18 mouse cellular contexts compared by ENCODE assay signal in genomic region chr19:10231871-10232270, GRCm38 (mm10). TPM values are rescaled to one million over a fixed set of nuclear protein-coding genes. Genes with fewer than 3 reads are reported as not detected.
A peak's percentile ranks its signal among the peaks of the same experiment; 100 is the strongest.
DNase-seq lines count a peak whose midpoint lies in the region; ATAC-seq and TF ChIP-seq lines count a peak whose summit lies in the region.
"Had no signal": no experiment of that assay in that cellular context is flagged by ENCODE, and none has a peak within 500 bp of the region (broad histone marks: within the 10 kb centered on the region; RNA-seq: fewer than 3 reads in every experiment).

No protein-coding gene starts in this region.

- TF ChIP-seq CTCF in stomach, postnatal 0 days (IDR thresholded peaks at IDR 0.05; ENCODE audit: low read depth), result no peak

- H3K27ac ChIP-seq in heart, embryonic 12.5 days (ENCODE audit: poor library complexity, severe bottlenecking), result peak overlapping the region; percentile 28; the same call in 1 of the 2 replicates
- peak overlapping the region; percentile 48; the same call in 1 of the 2 replicates for H3K27ac ChIP-seq in stomach, embryonic 14.5 days (ENCODE audit: low read length)
- H3K27ac ChIP-seq in stomach, postnatal 0 days (replicated peaks), result no peak overlapping the region
- no peak overlapping the region; the same call in 1 of the 2 replicates for H3K27ac ChIP-seq in intestine, embryonic 16.5 days (ENCODE audit: low read length)
- H3K27ac ChIP-seq: embryonic facial prominence, embryonic 15.5 days; heart, embryonic 15.5 days; hindbrain, postnatal 0 days had no signal

- H3K4me2 ChIP-seq in heart, embryonic 12.5 days, result no peak overlapping the region
- H3K4me2 ChIP-seq in stomach, embryonic 14.5 days (replicated peaks; ENCODE audit: low read depth, low read length), result no peak overlapping the region
- H3K4me2 ChIP-seq in stomach, postnatal 0 days (replicated peaks; ENCODE audit: low read depth), result no peak overlapping the region
- no peak overlapping the region for H3K4me2 ChIP-seq in intestine, embryonic 16.5 days (ENCODE audit: low read depth, low read length)
- H3K4me2 ChIP-seq: embryonic facial prominence, embryonic 15.5 days; heart, embryonic 15.5 days had no signal

- no peak overlapping the region for H3K9ac ChIP-seq in heart, embryonic 12.5 days
- no peak overlapping the region for H3K9ac ChIP-seq in stomach, embryonic 14.5 days (replicated peaks; ENCODE audit: low read depth, low read length)
- H3K9ac ChIP-seq in stomach, postnatal 0 days (ENCODE audit: low read length), result no peak overlapping the region
- H3K9ac ChIP-seq in intestine, embryonic 16.5 days (ENCODE audit: low read depth, low read length), result 0 out of 2 replicates have a peak overlapping the region, but pooled peaks have one; percentile 11
- H3K9ac ChIP-seq: embryonic facial prominence, embryonic 15.5 days; forebrain, postnatal 0 days; heart, embryonic 15.5 days had no signal

- H3K4me3 ChIP-seq in heart, embryonic 12.5 days, result no peak overlapping the region
- no peak overlapping the region for H3K4me3 ChIP-seq in stomach, embryonic 14.5 days (ENCODE audit: low read depth, low read length)
- H3K4me3 ChIP-seq in stomach, postnatal 0 days (ENCODE audit: low read depth, low read length), result no peak overlapping the region
- H3K4me3 ChIP-seq in intestine, embryonic 16.5 days (ENCODE audit: low read length), result no peak overlapping the region
- H3K4me3 ChIP-seq: embryonic facial prominence, embryonic 15.5 days; heart, embryonic 15.5 days; hindbrain, embryonic 10.5 days; megakaryocyte, embryonic 14.5 days had no signal

- TF ChIP-seq EP300 in stomach, postnatal 0 days (optimal IDR thresholded peaks at IDR 0.05), result no peak

- no peak for DNase-seq in heart, adult 18-20 months
- no peak for DNase-seq in stomach, postnatal 0 days (ENCODE audit: low spot score)
- no peak for DNase-seq in urinary bladder, postnatal 36 days (ENCODE audit: low spot score in 2 of 2)
- no peak for DNase-seq in urinary bladder, adult 18-20 months (ENCODE audit: low spot score in 2 of 2)
- DNase-seq: adrenal gland, postnatal 10 days; forebrain, postnatal 0 days; kidney, postnatal 4 days; lung, adult 2 months; retina, postnatal 1 day; thymus, postnatal 14 days had no signal

- H3K4me1 ChIP-seq in heart, embryonic 12.5 days (replicated peaks), result peaks cover 32% of the 10 kb centered on the region
- H3K4me1 ChIP-seq in stomach, embryonic 14.5 days (ENCODE audit: control insufficient read depth, insufficient read depth, low read length), result peaks cover 32% of the 10 kb centered on the region
- H3K4me1 ChIP-seq in stomach, postnatal 0 days (replicated peaks; ENCODE audit: control insufficient read depth, insufficient read depth), result 0 out of 2 replicates have a peak, but pooled peaks cover 4% of the 10 kb centered on the region
- peaks cover 34% of the 10 kb centered on the region for H3K4me1 ChIP-seq in intestine, embryonic 16.5 days (ENCODE audit: control insufficient read depth, insufficient read depth, low read length)
- H3K4me1 ChIP-seq: embryonic facial prominence, embryonic 15.5 days had no signal

- ATAC-seq in heart, embryonic 12.5 days (ENCODE audit: insufficient number of reproducible peaks, low FRiP score), result no peak
- no peak for ATAC-seq in stomach, embryonic 14.5 days (ENCODE audit: insufficient number of reproducible peaks, insufficient read depth, low FRiP score, low read depth)
- ATAC-seq in stomach, postnatal 0 days (ENCODE audit: low FRiP score, low TSS enrichment), result no peak
- ATAC-seq in intestine, embryonic 16.5 days, result no peak
- ATAC-seq: forebrain, postnatal 0 days had no signal

- H3K36me3 ChIP-seq in heart, embryonic 12.5 days, result no peaks in the 10 kb centered on the region
- no peaks in the 10 kb centered on the region for H3K36me3 ChIP-seq in stomach, embryonic 14.5 days (ENCODE audit: control insufficient read depth, insufficient read depth, low read length)
- no peaks in the 10 kb centered on the region for H3K36me3 ChIP-seq in stomach, postnatal 0 days (ENCODE audit: control insufficient read depth, insufficient read depth, low read length)
- H3K36me3 ChIP-seq in intestine, embryonic 16.5 days (ENCODE audit: control insufficient read depth, insufficient read depth, low read length), result no peaks in the 10 kb centered on the region
- H3K36me3 ChIP-seq: embryonic facial prominence, embryonic 15.5 days; heart, embryonic 15.5 days; hindbrain, embryonic 10.5 days had no signal

- WGBS in heart, embryonic 12.5 days, result 25% methylated on average over 5 of the region's 5 CpGs
- WGBS in stomach, embryonic 14.5 days, result 35% methylated on average over 5 of the region's 5 CpGs
- WGBS in stomach, postnatal 0 days, result 42% methylated on average over 5 of the region's 5 CpGs
- WGBS in intestine, embryonic 16.5 days, result 40% methylated on average over 5 of the region's 5 CpGs

- H3K9me3 ChIP-seq in heart, embryonic 12.5 days (replicated peaks), result no peaks in the 10 kb centered on the region
- no peaks in the 10 kb centered on the region for H3K9me3 ChIP-seq in stomach, embryonic 14.5 days (ENCODE audit: control insufficient read depth, low read depth, low read length)
- H3K9me3 ChIP-seq in stomach, postnatal 0 days (ENCODE audit: control insufficient read depth, low read length), result no peaks in the 10 kb centered on the region
- no peaks in the 10 kb centered on the region for H3K9me3 ChIP-seq in intestine, embryonic 16.5 days (ENCODE audit: control insufficient read depth, low read length)
- H3K9me3 ChIP-seq: embryonic facial prominence, embryonic 15.5 days; heart, embryonic 15.5 days; hindbrain, embryonic 10.5 days; megakaryocyte, embryonic 14.5 days had no signal

- H3K27me3 ChIP-seq in heart, embryonic 12.5 days (replicated peaks), result peaks cover 11% of the 10 kb centered on the region; the same call in 1 of the 2 replicates
- H3K27me3 ChIP-seq in stomach, embryonic 14.5 days (ENCODE audit: control insufficient read depth, insufficient read depth, low read length), result no peaks in the 10 kb centered on the region
- no peaks in the 10 kb centered on the region for H3K27me3 ChIP-seq in stomach, postnatal 0 days (ENCODE audit: control insufficient read depth, insufficient read depth, low read length)
- no peaks in the 10 kb centered on the region for H3K27me3 ChIP-seq in intestine, embryonic 16.5 days (replicated peaks; ENCODE audit: control insufficient read depth, insufficient read depth, low read length)
- H3K27me3 ChIP-seq: embryonic facial prominence, embryonic 15.5 days had no signal

RNA-seq across cellular contexts. Expression of gene Myrf, which starts 8.7 kb away (rescaled TPM):
- 16.2 and 16.5 TPM in 2 replicates for polyA plus RNA-seq in heart, embryonic 12.5 days (2016; fragmentation: Nextera tagmentation; extraction: Ambion mirVana)
- total RNA-seq in heart, adult 18-20 months (2021), result 1 to 10 TPM; 4.2 to 6.2 TPM
- polyA plus RNA-seq in stomach, embryonic 14.5 days (2014; fragmentation: Nextera tagmentation; extraction: Ambion mirVana), result 27.6 and 28.4 TPM in 2 replicates
- 9.6 and 10.7 TPM in 2 replicates for polyA plus RNA-seq in stomach, postnatal 0 days (2015; fragmentation: Nextera tagmentation; extraction: Ambion mirVana)
- polyA plus RNA-seq in intestine, embryonic 16.5 days (2015; fragmentation: Nextera tagmentation; extraction: Ambion mirVana), result 9.9 and 10.1 TPM in 2 replicates

RNA-seq across cellular contexts. Expression of gene Fen1, which starts 27.9 kb away (rescaled TPM):
- polyA plus RNA-seq in heart, embryonic 12.5 days (2016; fragmentation: Nextera tagmentation; extraction: Ambion mirVana), result 59.2 and 59.3 TPM in 2 replicates
- 1 to 10 TPM; 4.7 to 5.2 TPM for total RNA-seq in heart, adult 18-20 months (2021)
- 65.1 and 70.4 TPM in 2 replicates for polyA plus RNA-seq in stomach, embryonic 14.5 days (2014; fragmentation: Nextera tagmentation; extraction: Ambion mirVana)
- 27.8 and 29.2 TPM in 2 replicates for polyA plus RNA-seq in stomach, postnatal 0 days (2015; fragmentation: Nextera tagmentation; extraction: Ambion mirVana)
- 77.9 and 87.8 TPM in 2 replicates for polyA plus RNA-seq in intestine, embryonic 16.5 days (2015; fragmentation: Nextera tagmentation; extraction: Ambion mirVana)

RNA-seq across cellular contexts. Expression of gene Tmem258, which starts 28.1 kb away (rescaled TPM):
- 389 TPM in 2 replicates for polyA plus RNA-seq in heart, embryonic 12.5 days (2016; fragmentation: Nextera tagmentation; extraction: Ambion mirVana)
- total RNA-seq in heart, adult 18-20 months (2021), result 100 to 1,000 TPM; 138 to 161 TPM
- polyA plus RNA-seq in stomach, embryonic 14.5 days (2014; fragmentation: Nextera tagmentation; extraction: Ambion mirVana), result 453 and 489 TPM in 2 replicates
- 330 and 370 TPM in 2 replicates for polyA plus RNA-seq in stomach, postnatal 0 days (2015; fragmentation: Nextera tagmentation; extraction: Ambion mirVana)
- polyA plus RNA-seq in intestine, embryonic 16.5 days (2015; fragmentation: Nextera tagmentation; extraction: Ambion mirVana), result 466 and 467 TPM in 2 replicates

RNA-seq across cellular contexts. Expression of gene Fads1, which starts 49.2 kb away (rescaled TPM):
- 72.1 and 75.0 TPM in 2 replicates for polyA plus RNA-seq in heart, embryonic 12.5 days (2016; fragmentation: Nextera tagmentation; extraction: Ambion mirVana)
- total RNA-seq in heart, adult 18-20 months (2021), result 10 to 100 TPM; 23.6 to 26.1 TPM
- 112 and 114 TPM in 2 replicates for polyA plus RNA-seq in stomach, embryonic 14.5 days (2014; fragmentation: Nextera tagmentation; extraction: Ambion mirVana)
- 36.3 TPM in 2 replicates for polyA plus RNA-seq in stomach, postnatal 0 days (2015; fragmentation: Nextera tagmentation; extraction: Ambion mirVana)
- polyA plus RNA-seq in intestine, embryonic 16.5 days (2015; fragmentation: Nextera tagmentation; extraction: Ambion mirVana), result 146 and 154 TPM in 2 replicates

Comparison
In these comparisons a context has a peak if more than half of its experiments do, and no peak if none do; other contexts are left out.
1. H3K27ac ChIP-seq: peak in heart, embryonic 12.5 days (single experiment) and stomach, embryonic 14.5 days (single experiment); none in stomach, postnatal 0 days (single experiment) and intestine, embryonic 16.5 days (single experiment).